Mouse (Mus musculus): ENCODE results near the gene Fhad1. TPM values are rescaled to one million over a fixed set of nuclear protein-coding genes. Genes with fewer than 3 reads are reported as not detected.

Fhad1 gene
- polyA plus RNA-seq, 1 experiment = 0.07 TPM

DNA sequence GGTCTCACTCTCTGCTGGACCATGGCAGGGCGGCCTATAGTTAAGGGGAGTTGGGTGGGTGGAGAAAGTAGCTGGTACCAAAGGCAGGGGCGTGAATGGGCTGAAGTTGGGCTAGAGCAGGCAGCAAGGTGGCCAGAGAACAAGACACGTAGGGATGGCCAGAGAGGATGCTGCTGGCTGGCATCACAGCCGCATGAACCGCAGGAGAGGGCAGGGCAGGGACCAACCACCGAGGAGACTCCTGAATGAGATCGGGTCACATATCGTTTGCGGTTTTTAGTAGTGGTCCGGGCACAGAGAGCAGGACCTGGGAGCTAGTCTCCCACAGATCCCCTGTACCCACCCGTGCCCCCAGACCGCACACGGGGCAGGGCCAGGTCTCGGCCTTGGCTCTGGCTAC lies 155.5 kb downstream of the Fhad1 start:
- TF ChIP-seq MYOD1 (IDR thresholded peaks at IDR 0.05; ENCODE audit: control insufficient read depth, insufficient read length, low read depth) = no peak
- TF ChIP-seq CTCF (IDR thresholded peaks at IDR 0.05; ENCODE audit: control insufficient read depth, insufficient read depth, insufficient read length) = no peak
- TF ChIP-seq FOSL1 (IDR thresholded peaks at IDR 0.05; ENCODE audit: insufficient read depth, low read length, poor library complexity, severe bottlenecking) = no peak
- no peak for TF ChIP-seq CEBPB (IDR thresholded peaks at IDR 0.05; ENCODE audit: low read depth)
- no peak for TF ChIP-seq USF1 (IDR thresholded peaks at IDR 0.05; ENCODE audit: low read depth)
- TF ChIP-seq MAX (IDR thresholded peaks at IDR 0.05) = no peak
- TF ChIP-seq MYOG (IDR thresholded peaks at IDR 0.05; ENCODE audit: control insufficient read depth, extremely low read depth, insufficient read length) = no peak
- Histone ChIP-seq H3ac (ENCODE audit: control insufficient read depth, insufficient read length, low read depth) (no peak overlapping the region), H3K36me3 (ENCODE audit: control insufficient read depth, insufficient read depth) (peaks cover 7% of the 10 kb centered on the region), H3K27me3 (ENCODE audit: control insufficient read depth, insufficient read depth, insufficient read length) (no peaks in the 10 kb centered on the region), H3K79me3 (ENCODE audit: low read depth) (no peaks in the 10 kb centered on the region), H3K79me2 (ENCODE audit: control insufficient read depth, insufficient read depth) (no peaks in the 10 kb centered on the region), H3K4me3 (ENCODE audit: insufficient read depth, poor library complexity, severe bottlenecking) (no peak overlapping the region)

GRCm38 (mm10) chr4:141858501-141858900 lies 156.4 kb downstream of the Fhad1 start:
- H3K79me2 ChIP-seq (ENCODE audit: control insufficient read depth, insufficient read depth) = no peaks in the 10 kb centered on the region
- H3K36me3 ChIP-seq (ENCODE audit: control insufficient read depth, insufficient read depth) = peaks cover 4% of the 10 kb centered on the region
- no peaks in the 10 kb centered on the region for H3K27me3 ChIP-seq (ENCODE audit: control insufficient read depth, insufficient read depth, insufficient read length)
- H3ac ChIP-seq (ENCODE audit: control insufficient read depth, insufficient read length, low read depth) = no peak overlapping the region
- no peaks in the 10 kb centered on the region for H3K79me3 ChIP-seq (ENCODE audit: low read depth)
- no peak overlapping the region for H3K4me3 ChIP-seq (ENCODE audit: insufficient read depth, poor library complexity, severe bottlenecking)
- TF ChIP-seq MYOD1 (IDR thresholded peaks at IDR 0.05; ENCODE audit: control insufficient read depth, insufficient read length, low read depth) = no peak
- TF ChIP-seq USF1 (IDR thresholded peaks at IDR 0.05; ENCODE audit: low read depth) = no peak
- TF ChIP-seq MYOG (IDR thresholded peaks at IDR 0.05; ENCODE audit: control insufficient read depth, extremely low read depth, insufficient read length) = no peak
- TF ChIP-seq CEBPB (IDR thresholded peaks at IDR 0.05; ENCODE audit: low read depth) = no peak
- TF ChIP-seq FOSL1 (IDR thresholded peaks at IDR 0.05; ENCODE audit: insufficient read depth, low read length, poor library complexity, severe bottlenecking) = no peak
- no peak for TF ChIP-seq CTCF (IDR thresholded peaks at IDR 0.05; ENCODE audit: control insufficient read depth, insufficient read depth, insufficient read length)
- no peak for TF ChIP-seq MAX (IDR thresholded peaks at IDR 0.05)

DNA sequence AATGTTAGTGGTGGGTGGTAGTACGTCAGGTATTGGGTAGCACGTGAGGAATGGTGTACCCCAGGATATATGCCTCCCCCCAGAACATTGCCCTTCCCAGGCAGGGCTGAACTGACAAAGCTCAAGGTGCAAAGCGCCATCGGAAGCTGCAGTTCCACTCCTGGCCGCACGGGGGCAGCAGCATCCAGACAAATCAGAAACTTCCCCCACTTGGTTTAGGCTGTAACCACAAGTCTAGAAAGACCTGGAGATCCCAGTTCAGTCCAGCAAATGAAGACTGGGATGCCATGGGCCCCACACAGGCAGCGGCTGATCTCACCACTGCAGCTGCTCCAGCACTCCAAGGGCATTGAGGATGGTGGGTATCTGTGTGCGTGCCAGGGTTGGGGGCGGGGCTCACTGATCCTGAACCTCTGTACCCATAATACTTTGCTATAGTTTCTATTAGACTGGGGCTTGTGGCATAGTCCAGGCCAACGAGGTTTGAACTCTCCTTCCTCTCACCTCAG lies 157.4 kb downstream of the Fhad1 start:
- no peaks in the 10 kb centered on the region for H3K79me2 ChIP-seq (ENCODE audit: control insufficient read depth, insufficient read depth)
- no peak overlapping the region for H3K4me3 ChIP-seq (ENCODE audit: insufficient read depth, poor library complexity, severe bottlenecking)
- H3K79me3 ChIP-seq (ENCODE audit: low read depth) = no peaks in the 10 kb centered on the region
- no peak overlapping the region for H3ac ChIP-seq (ENCODE audit: control insufficient read depth, insufficient read length, low read depth)
- peaks cover 4% of the 10 kb centered on the region for H3K36me3 ChIP-seq (ENCODE audit: control insufficient read depth, insufficient read depth)
- TF ChIP-seq MYOG (IDR thresholded peaks at IDR 0.05; ENCODE audit: control insufficient read depth, extremely low read depth, insufficient read length) (no peak), CTCF (IDR thresholded peaks at IDR 0.05; ENCODE audit: control insufficient read depth, insufficient read depth, insufficient read length) (peak; percentile 78)
- no peaks in the 10 kb centered on the region for H3K27me3 ChIP-seq (ENCODE audit: control insufficient read depth, insufficient read depth, insufficient read length)

- H3K4me3 ChIP-seq (ENCODE audit: insufficient read depth, poor library complexity, severe bottlenecking) = no peak overlapping the region
- no peaks in the 10 kb centered on the region for H3K79me2 ChIP-seq (ENCODE audit: control insufficient read depth, insufficient read depth)
- no peak for TF ChIP-seq CEBPB (IDR thresholded peaks at IDR 0.05; ENCODE audit: low read depth)
- no peak for TF ChIP-seq USF1 (IDR thresholded peaks at IDR 0.05; ENCODE audit: low read depth)
- TF ChIP-seq MYOG (IDR thresholded peaks at IDR 0.05; ENCODE audit: control insufficient read depth, extremely low read depth, insufficient read length) = no peak
- TF ChIP-seq MAX (IDR thresholded peaks at IDR 0.05) = no peak
- TF ChIP-seq MYOD1 (IDR thresholded peaks at IDR 0.05; ENCODE audit: control insufficient read depth, insufficient read length, low read depth) = no peak
- TF ChIP-seq FOSL1 (IDR thresholded peaks at IDR 0.05; ENCODE audit: insufficient read depth, low read length, poor library complexity, severe bottlenecking) = no peak
- no peak for TF ChIP-seq CTCF (IDR thresholded peaks at IDR 0.05; ENCODE audit: control insufficient read depth, insufficient read depth, insufficient read length)
- no peak overlapping the region for H3ac ChIP-seq (ENCODE audit: control insufficient read depth, insufficient read length, low read depth)
- H3K27me3 ChIP-seq (ENCODE audit: control insufficient read depth, insufficient read depth, insufficient read length) = no peaks in the 10 kb centered on the region
- H3K36me3 ChIP-seq (ENCODE audit: control insufficient read depth, insufficient read depth) = no peaks in the 10 kb centered on the region
- no peaks in the 10 kb centered on the region for H3K79me3 ChIP-seq (ENCODE audit: low read depth)
Observed at GRCm38 (mm10) chr4:141853437-141853836, 161.4 kb downstream of the Fhad1 start.

GRCm38 (mm10) chr4:141845999-141846398 lies 168.9 kb downstream of the Fhad1 start, which contains the start of gene Ctrc:
Ctrc (minus strand) TSS chr4:141846359.
- Histone ChIP-seq H3K79me2 (ENCODE audit: control insufficient read depth, insufficient read depth) (no peaks in the 10 kb centered on the region), H3K27me3 (ENCODE audit: control insufficient read depth, insufficient read depth, insufficient read length) (peaks cover 15% of the 10 kb centered on the region), H3K4me3 (ENCODE audit: insufficient read depth, poor library complexity, severe bottlenecking) (no peak within 1 kb of the TSS), H3K79me3 (ENCODE audit: low read depth) (no peaks in the 10 kb centered on the region), H3K36me3 (ENCODE audit: control insufficient read depth, insufficient read depth) (no peaks in the 10 kb centered on the region), H3ac (ENCODE audit: control insufficient read depth, insufficient read length, low read depth) (no peak within 1 kb of the TSS)
- TF ChIP-seq CEBPB (IDR thresholded peaks at IDR 0.05; ENCODE audit: low read depth) (no peak), MAX (IDR thresholded peaks at IDR 0.05) (no peak), CTCF (IDR thresholded peaks at IDR 0.05; ENCODE audit: control insufficient read depth, insufficient read depth, insufficient read length) (no peak), USF1 (IDR thresholded peaks at IDR 0.05; ENCODE audit: low read depth) (no peak), FOSL1 (IDR thresholded peaks at IDR 0.05; ENCODE audit: insufficient read depth, low read length, poor library complexity, severe bottlenecking) (no peak), MYOD1 (IDR thresholded peaks at IDR 0.05; ENCODE audit: control insufficient read depth, insufficient read length, low read depth) (no peak), MYOG (IDR thresholded peaks at IDR 0.05; ENCODE audit: control insufficient read depth, extremely low read depth, insufficient read length) (no peak)

Other genes starting within 250 kb of the Fhad1 start
- gene Dnajc16, start 224.2 kb downstream of the Fhad1 start, polyA plus RNA-seq (2012; fragmentation: generic; extraction: Trizol) = 5.2 TPM
- gene Casp9, start 221.5 kb downstream of the Fhad1 start, polyA plus RNA-seq (2012; fragmentation: generic; extraction: Trizol) = 17.0 TPM
- gene Cela2a, start 188.9 kb downstream of the Fhad1 start, polyA plus RNA-seq (2012; fragmentation: generic; extraction: Trizol) = not detected
- not detected for gene Ctrc, start 168.7 kb downstream of the Fhad1 start, polyA plus RNA-seq (2012; fragmentation: generic; extraction: Trizol)
- 45.1 TPM for gene Efhd2, start 140.2 kb downstream of the Fhad1 start, polyA plus RNA-seq (2012; fragmentation: generic; extraction: Trizol)
- gene Tmem51, start 69.2 kb upstream of the Fhad1 start, polyA plus RNA-seq (2012; fragmentation: generic; extraction: Trizol) = not detected
- gene Kazn, start 224.3 kb upstream of the Fhad1 start, polyA plus RNA-seq (2012; fragmentation: generic; extraction: Trizol) = not detected

Measured in C2C12 (cell line).